Mouse (Mus musculus): ENCODE data around the gene Ccdc83.

The Ccdc83 gene

DNA sequence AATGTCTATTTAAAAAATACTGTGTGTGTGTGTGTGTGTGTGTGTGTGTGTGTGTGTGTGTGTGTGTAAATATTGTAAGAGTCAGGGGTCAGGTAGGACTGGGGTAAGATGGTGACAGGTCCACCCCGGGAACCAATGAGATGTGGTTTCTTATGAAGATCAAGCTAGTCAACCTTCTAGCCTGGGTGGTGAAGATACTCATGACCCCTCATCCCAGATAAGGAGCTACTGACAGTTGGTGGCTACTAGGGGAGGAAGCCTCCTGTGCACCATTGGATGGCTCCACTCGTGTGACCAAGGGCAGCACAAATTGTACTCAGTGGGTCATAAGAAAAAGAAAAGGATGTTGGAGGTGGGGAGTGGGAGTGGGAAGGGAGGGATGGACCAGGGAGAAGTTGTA lies 5.7 kb downstream of the Ccdc83 start:
- no peak for DNase-seq

- no peak for DNase-seq
These were observed 6.9 kb downstream of the Ccdc83 start for GRCm38 (mm10) chr7:90258701-90259100.

DNA sequence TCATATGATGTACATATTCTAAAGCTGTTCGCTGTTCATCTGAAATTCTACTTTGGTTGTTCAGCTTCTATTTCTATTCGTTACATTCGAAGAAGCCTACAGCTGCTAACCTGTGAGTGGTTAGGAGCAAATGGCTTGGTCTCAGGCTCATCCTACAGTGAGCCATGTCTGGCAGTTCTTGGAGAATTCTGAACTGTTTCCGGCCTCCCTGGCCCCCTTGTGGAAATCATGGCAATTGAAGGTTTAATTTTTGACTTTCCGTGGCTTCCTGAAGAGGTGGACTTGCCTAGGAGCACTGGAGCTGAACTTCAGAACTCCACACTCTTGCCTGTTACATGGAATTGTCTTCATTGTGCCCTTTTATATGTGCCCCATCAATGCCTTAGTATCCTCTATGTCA lies 12.6 kb downstream of the Ccdc83 start:
- DNase-seq = peak; percentile 25 to 45

GRCm38 (mm10) chr7:90243643-90244042 lies 21.9 kb downstream of the Ccdc83 start:
- DNase-seq = no peak

DNA sequence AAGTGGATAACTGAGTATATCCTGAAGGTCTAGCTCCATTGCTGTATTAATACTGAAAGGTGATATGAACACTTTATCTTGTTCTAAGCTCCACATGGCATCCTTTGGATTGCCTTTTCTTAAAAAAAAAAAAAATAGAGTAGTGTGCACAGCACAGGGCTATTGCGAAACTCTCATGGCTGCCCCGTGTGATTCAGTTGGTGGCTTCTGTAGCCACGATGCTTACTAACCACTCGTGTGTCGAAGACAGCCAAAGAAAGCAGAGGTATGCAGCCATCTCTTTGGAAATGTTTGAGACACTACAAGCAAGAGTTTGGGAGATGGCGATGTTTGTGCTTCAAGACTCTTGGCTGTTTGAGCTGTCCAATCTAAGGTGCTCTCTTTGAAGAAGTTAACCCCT lies 22.4 kb downstream of the Ccdc83 start:
- DNase-seq = no peak

GRCm38 (mm10) chr7:90236289-90236905 lies 29.2 kb downstream of the Ccdc83 start:
- no peak for DNase-seq

DNA sequence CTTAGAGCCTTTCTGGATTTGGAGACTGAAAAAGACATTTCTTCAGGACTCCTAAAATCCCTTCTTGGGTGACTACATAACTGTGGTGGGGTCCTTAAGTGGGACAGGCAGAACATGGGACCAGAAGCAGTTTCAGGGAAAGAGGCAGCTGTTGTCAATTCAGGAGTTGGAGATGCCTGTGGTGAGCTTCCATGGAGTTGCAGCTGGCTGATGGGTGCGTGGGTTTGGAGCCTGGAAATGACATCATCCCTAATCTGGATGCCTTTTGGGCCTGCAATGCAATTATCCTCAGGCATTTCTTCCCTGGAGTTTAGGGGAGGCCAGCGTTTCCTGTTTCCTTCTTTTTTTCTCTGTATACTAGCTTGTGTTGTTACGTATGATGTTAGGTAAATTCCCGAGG lies 31.7 kb downstream of the Ccdc83 start:
- no peak for DNase-seq

GRCm38 (mm10) chr7:90231431-90231830 lies 34.1 kb downstream of the Ccdc83 start:
- DNase-seq = no peak

DNA sequence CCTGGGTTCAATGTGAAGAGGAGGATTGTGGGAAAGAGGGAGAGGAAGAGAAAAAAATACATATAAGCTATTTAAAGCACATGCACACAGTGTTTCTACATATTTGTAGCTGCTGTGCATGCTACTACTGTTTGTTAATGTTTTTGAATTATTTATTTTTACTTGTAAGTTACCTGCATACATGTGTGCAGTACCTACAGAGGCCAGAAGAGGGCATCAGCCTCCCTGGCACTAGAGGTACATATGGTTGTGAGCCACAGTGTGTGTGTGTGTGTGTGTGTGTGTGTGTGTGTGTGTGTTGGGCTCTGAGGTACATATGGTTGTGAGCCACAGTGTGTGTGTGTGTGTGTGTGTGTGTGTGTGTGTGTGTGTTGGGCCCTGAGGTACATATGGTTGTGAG lies 36.7 kb downstream of the Ccdc83 start:
- peak in 1 of 2 experiments; percentile 43 for DNase-seq

DNA sequence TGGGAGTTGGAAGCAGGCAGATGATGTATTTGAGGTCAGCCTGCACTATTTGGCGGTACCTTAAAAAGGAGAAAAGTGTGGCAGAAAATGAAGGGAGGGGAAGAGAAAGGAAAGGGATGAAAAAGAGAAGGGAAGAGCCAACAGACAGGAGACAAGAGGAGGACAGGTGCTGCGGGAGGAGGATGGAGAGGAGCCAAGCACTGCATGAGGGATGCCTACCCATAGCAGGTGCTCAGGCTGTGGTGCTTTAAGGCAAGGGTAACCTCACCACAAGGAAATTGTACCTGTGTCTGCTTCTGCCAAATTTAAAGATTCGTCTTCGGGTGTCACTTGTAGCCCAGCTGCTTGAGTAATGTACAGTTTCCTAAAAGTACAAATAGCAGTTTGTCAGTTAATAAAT lies 37.5 kb downstream of the Ccdc83 start:
- DNase-seq = no peak

DNA sequence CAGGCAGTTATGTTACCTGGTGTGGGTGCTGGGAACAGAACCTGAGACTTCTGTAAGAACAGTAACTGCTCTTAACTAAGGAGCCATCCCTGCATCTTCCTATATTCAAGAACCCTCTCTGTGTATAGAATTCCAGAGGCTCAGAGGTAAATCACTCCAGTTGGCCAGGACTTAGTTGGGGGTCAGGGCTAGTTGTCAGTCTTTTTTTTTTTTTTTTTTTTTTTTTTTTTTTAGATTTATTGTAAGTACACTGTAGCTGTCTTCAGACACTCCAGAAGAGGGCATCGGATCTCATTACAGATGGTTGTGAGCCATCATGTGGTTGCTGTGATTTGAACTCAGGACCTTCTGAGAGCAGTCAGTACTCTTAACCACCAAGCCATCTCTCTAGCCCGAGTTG lies 44.1 kb downstream of the Ccdc83 start:
- DNase-seq = no peak

- DNase-seq = no peak
These were observed 47.5 kb downstream of the Ccdc83 start for GRCm38 (mm10) chr7:90218122-90218521.

DNA sequence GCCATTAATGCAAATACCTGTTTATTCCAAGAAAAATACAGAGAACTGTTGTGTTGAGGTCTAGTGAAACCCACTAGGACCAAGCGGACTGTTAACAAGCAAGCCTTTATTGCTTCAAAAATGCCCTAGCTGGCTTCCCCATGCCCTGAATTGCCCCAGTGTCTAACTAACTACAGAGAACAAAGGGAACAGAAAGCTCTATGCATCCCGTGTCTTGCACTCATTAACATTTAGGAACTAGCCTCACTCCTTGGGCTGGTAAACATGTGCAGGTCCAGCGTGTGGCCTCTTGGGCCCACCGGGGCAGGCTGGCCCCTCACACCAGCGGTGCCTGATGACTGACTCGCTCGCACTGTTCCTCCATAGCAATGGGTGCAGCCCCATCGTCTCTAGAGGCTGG lies 49.1 kb downstream of the Ccdc83 start:
- DNase-seq = no peak

- DNase-seq = no peak
These were observed 54.6 kb downstream of the Ccdc83 start for GRCm38 (mm10) chr7:90210947-90211346.

- DNase-seq = no peak
These were observed 55.5 kb downstream of the Ccdc83 start for GRCm38 (mm10) chr7:90210116-90210515.

DNA sequence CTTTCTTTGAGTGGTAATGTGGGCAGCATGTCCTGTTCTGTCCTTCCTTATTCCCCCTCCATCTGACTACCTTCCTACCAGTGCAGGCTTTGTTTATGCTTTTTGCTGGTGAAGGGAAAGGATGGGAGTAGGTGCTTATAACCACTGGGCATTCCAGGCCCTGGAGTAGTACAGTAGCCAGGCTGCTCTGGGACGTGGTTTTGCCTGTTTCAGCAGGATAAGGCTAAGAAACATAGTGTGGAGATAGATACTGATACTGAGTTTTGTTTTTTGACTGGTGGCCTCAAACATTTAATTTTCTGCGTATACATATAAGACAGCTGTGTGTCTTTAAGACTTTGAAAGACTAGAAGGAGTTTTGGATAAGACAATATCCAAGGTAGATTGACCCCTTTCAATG lies 61.7 kb downstream of the Ccdc83 start:
- no peak for DNase-seq

GRCm38 (mm10) chr7:90201877-90202465 lies 63.6 kb downstream of the Ccdc83 start:
- no peak for DNase-seq

DNA sequence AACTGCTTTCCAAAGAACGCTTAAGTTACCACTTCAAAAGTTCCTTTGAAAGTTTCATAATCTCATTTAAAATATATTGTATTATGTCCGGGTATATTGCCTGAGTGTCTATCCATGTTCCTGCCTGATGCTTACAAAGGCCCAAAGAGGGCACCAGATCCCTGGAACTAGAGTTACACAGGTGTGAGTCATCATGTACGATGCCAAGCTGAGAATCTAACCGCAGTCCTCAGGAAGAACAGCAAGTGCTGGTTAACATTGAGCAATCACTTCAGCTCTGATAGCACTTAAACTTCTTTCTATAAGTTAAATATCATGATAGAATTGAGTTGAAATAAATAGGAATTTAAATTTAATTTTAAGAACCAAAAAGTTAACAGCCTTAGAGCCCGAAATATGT lies 65.3 kb downstream of the Ccdc83 start:
- DNase-seq = no peak

GRCm38 (mm10) chr7:90180635-90181034 lies 84.9 kb downstream of the Ccdc83 start:
- DNase-seq = no peak

DNA sequence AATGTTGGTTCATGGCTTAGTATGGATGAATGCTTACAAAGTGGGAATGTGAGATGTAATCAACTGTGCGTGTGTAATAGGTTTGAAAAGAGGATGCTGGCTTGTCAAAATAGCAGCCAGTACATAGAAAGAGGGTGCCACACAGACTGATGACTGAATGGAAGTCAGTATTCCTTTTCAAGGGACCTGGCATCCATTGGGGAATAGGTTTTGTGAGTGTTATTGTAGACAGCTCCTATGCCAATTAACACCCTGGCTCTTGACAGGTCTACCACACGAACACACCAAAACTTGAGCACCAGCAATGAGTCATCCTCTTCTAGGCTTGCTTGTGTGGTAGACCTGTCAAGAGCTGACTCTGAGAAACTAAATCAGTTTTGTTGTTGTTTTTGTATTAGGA lies 90.0 kb downstream of the Ccdc83 start:
- DNase-seq = no peak
